Mouse (Mus musculus) testis, adult 2 months (tissue): ENCODE results near the gene Olfr920. TPM values are rescaled to one million over a fixed set of nuclear protein-coding genes. Genes with fewer than 3 reads are reported as not detected.

Experiments used
- H3K27ac ChIP-seq: fragments of 200-500 bp; 2 replicates; pipeline ENCODE4 v1.5.1; 2012; ENCODE audit warnings: low read depth, low read length; ENCODE audit not compliant: control insufficient read depth, insufficient read depth
- H3K27me3 ChIP-seq: fragments of 200-500 bp; 2 replicates; pipeline ENCODE4 v1.6.1; 2012; ENCODE audit warnings: mild to moderate bottlenecking, low read length, moderate library complexity; ENCODE audit not compliant: control insufficient read depth, insufficient read depth
- H3K36me3 ChIP-seq: fragments of 200-500 bp; 2 replicates; pipeline ENCODE4 v1.6.1; 2012; ENCODE audit warnings: mild to moderate bottlenecking, low read length; ENCODE audit not compliant: control insufficient read depth, insufficient read depth
- H3K4me1 ChIP-seq: fragments of 200-500 bp; 2 replicates; pipeline ENCODE4 v1.6.1; 2012; ENCODE audit warnings: low read length; ENCODE audit not compliant: control insufficient read depth, insufficient read depth
- H3K4me3 ChIP-seq: fragments of 200-500 bp; 2 replicates; pipeline ENCODE4 v1.5.1; 2012; ENCODE audit warnings: low read depth, mild to moderate bottlenecking, low read length, moderate library complexity, mixed read lengths; ENCODE audit not compliant: control insufficient read depth
- CTCF ChIP-seq: fragments of 200-500 bp; IDR thresholded peaks from 2 replicates; pipeline ENCODE4 v1.5.1; 2012; ENCODE audit warnings: low read depth, mild to moderate bottlenecking, inconsistent platforms, low read length, moderate library complexity; ENCODE audit not compliant: control insufficient read depth, insufficient read depth, insufficient replicate concordance
- POLR2A ChIP-seq: fragments of 200-500 bp; IDR thresholded peaks from 2 replicates; pipeline ENCODE4 v1.6.1; 2012; ENCODE audit warnings: low read depth, mild to moderate bottlenecking, inconsistent platforms, low read length, moderate library complexity; ENCODE audit not compliant: control insufficient read depth
- polyA plus RNA-seq: library from polyadenylated mRNA; depleted of rRNA; stranded (reverse); fragments of >200 nt; gene quantifications from 2 replicates; pipeline ENCODE4 v1.2.3, GENCODE M21; 2012; rRNA removed

Gene Olfr920
- polyA plus RNA-seq, 1 experiment = 0.04 TPM

DNA sequence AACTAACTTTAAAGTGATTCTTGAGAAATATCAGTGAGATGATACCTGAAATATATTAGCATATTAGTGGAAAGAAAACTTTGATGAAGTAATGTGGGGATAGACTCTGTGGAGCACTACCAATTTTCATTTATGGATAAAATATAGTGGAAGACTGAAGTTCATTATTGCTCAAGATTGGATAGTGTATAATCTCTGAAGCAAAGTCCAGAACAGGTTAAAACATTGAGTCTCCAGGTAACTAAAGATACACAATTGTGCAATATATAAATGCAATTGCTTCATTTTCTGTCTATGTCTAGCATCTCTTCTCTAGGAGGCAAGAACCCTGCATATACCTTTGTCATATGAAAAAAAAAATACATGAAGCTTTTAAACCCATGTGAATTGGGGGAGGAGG is 20.7 kb downstream of the Olfr920 start, which contains the start of gene Olfr921:
TSS of gene Olfr921 (plus strand) at position 301 of the 400 bp plus-strand sequence.
- Histone ChIP-seq H3K36me3 (no peaks in the 10 kb centered on the region), H3K4me1 (no peaks in the 10 kb centered on the region), H3K27me3 (no peaks in the 10 kb centered on the region), H3K4me3 (no peak within 1 kb of the TSS), H3K27ac (no peak within 1 kb of the TSS)
- TF ChIP-seq POLR2A = no peak
- TF ChIP-seq CTCF = no peak

DNA sequence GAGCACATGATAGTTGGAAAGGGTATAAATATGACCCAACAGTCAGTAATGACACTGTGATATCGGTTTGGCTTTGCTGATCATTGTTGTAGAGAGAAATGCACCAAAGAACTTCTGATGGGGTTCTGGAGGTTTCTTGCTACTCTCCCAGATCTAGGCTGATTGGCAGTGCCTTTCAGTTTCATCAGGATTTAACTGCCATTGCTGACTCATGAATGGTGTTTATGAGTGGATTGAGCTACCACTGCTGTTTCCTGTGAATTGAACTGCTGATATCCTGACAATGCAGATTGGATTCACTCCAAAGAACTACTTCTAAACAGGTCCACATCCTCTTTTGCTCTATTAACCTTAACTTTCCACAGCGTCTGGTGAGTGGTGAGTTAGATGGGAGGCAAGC is 40.6 kb downstream of the Olfr920 start:
- Histone ChIP-seq H3K4me1 (no peaks in the 10 kb centered on the region), H3K27ac (no peak overlapping the region), H3K36me3 (no peaks in the 10 kb centered on the region), H3K4me3 (no peak overlapping the region), H3K27me3 (no peaks in the 10 kb centered on the region)
- TF ChIP-seq CTCF (no peak), POLR2A (no peak)

- TF ChIP-seq CTCF (no peak), POLR2A (no peak)
- Histone ChIP-seq H3K27ac (no peak overlapping the region), H3K4me1 (no peaks in the 10 kb centered on the region), H3K4me3 (no peak overlapping the region), H3K36me3 (no peaks in the 10 kb centered on the region), H3K27me3 (no peaks in the 10 kb centered on the region)
Observed at GRCm38 (mm10) chr9:38805696-38806095, 53.6 kb downstream of the Olfr920 start.

Other genes starting within 250 kb of the Olfr920 start
- gene Olfr911-ps1, start 230.7 kb upstream of the Olfr920 start, polyA plus RNA-seq = not detected in 2 replicates
- not detected in 2 replicates for gene Olfr910, start 214.4 kb upstream of the Olfr920 start, polyA plus RNA-seq
- not detected in 2 replicates for gene Olfr912, start 172.1 kb upstream of the Olfr920 start, polyA plus RNA-seq
- not detected in 2 replicates for gene Olfr913, start 159.5 kb upstream of the Olfr920 start, polyA plus RNA-seq
- gene Olfr914, start 147.2 kb upstream of the Olfr920 start, polyA plus RNA-seq = not detected in 2 replicates
- gene Olfr916, start 92.4 kb upstream of the Olfr920 start, polyA plus RNA-seq = not detected in 2 replicates
- gene Olfr917, start 86.5 kb upstream of the Olfr920 start, polyA plus RNA-seq = not detected in 2 replicates
- gene Olfr918, start 77.7 kb upstream of the Olfr920 start, polyA plus RNA-seq = not detected in 2 replicates
- gene Olfr919, start 48.6 kb upstream of the Olfr920 start, polyA plus RNA-seq = not detected in 2 replicates
- gene Vwa5a, start 34.0 kb upstream of the Olfr920 start, polyA plus RNA-seq = 1.5 and 2.4 TPM in 2 replicates
- gene Olfr921, start 20.8 kb downstream of the Olfr920 start, polyA plus RNA-seq = not detected in 2 replicates
- gene Olfr922, start 62.3 kb downstream of the Olfr920 start, polyA plus RNA-seq = not detected in 2 replicates
- not detected in 2 replicates for gene Olfr923, start 74.2 kb downstream of the Olfr920 start, polyA plus RNA-seq
- not detected in 2 replicates for gene Olfr924, start 92.2 kb downstream of the Olfr920 start, polyA plus RNA-seq
- not detected in 2 replicates for gene Olfr26, start 102.8 kb downstream of the Olfr920 start, polyA plus RNA-seq
- not detected in 2 replicates for gene Olfr926, start 124.8 kb downstream of the Olfr920 start, polyA plus RNA-seq
- gene Olfr930, start 177.5 kb downstream of the Olfr920 start, polyA plus RNA-seq = 0.16 and 0.19 TPM in 2 replicates
- gene Olfr933, start 220.0 kb downstream of the Olfr920 start, polyA plus RNA-seq = not detected in 2 replicates
- not detected in 2 replicates for gene Olfr934, start 236.0 kb downstream of the Olfr920 start, polyA plus RNA-seq
- not detected in 2 replicates for gene Olfr935, start 247.4 kb downstream of the Olfr920 start, polyA plus RNA-seq